Mouse (Mus musculus): ENCODE measurements around the gene Nifk. TPM values are rescaled to one million over a fixed set of nuclear protein-coding genes. Genes with fewer than 3 reads are reported as not detected.

The Nifk gene
- polyA plus RNA-seq, 1 experiment from 2014 or later, result 87.3 TPM

GRCm38 (mm10) chr1:118367970-118368369, 46.3 kb downstream of the Nifk start:
- no peaks in the 10 kb centered on the region for H3K36me3 ChIP-seq (ENCODE audit: control insufficient read depth, insufficient read depth, low read length)
- no peaks in the 10 kb centered on the region for H3K27me3 ChIP-seq (ENCODE audit: control insufficient read depth, insufficient read depth, low read length)
- no peak overlapping the region for H3K4me3 ChIP-seq (ENCODE audit: low read depth, low read length)
- H3K4me2 ChIP-seq (ENCODE audit: low read depth, low read length, severe bottlenecking), result no peak overlapping the region
- no peaks in the 10 kb centered on the region for H3K9me3 ChIP-seq (ENCODE audit: control insufficient read depth, low read length)
- no peak overlapping the region for H3K9ac ChIP-seq (ENCODE audit: low read length)
- 93% methylated on average over 1 of the region's 1 CpGs for WGBS
- H3K27ac ChIP-seq (ENCODE audit: low read depth, low read length), result no peak overlapping the region
- no peaks in the 10 kb centered on the region for H3K4me1 ChIP-seq (replicated peaks; ENCODE audit: control insufficient read depth, insufficient read depth, low read length)
- ATAC-seq (replicated peaks; ENCODE audit: low FRiP score) (no peak), DNase-seq (ENCODE audit: low spot score) (no peak)

- Histone ChIP-seq H3K4me2 (ENCODE audit: low read depth, low read length, severe bottlenecking) (no peak overlapping the region), H3K27me3 (ENCODE audit: control insufficient read depth, insufficient read depth, low read length) (no peaks in the 10 kb centered on the region), H3K27ac (ENCODE audit: low read depth, low read length) (no peak overlapping the region), H3K4me1 (replicated peaks; ENCODE audit: control insufficient read depth, insufficient read depth, low read length) (no peaks in the 10 kb centered on the region), H3K9me3 (ENCODE audit: control insufficient read depth, low read length) (no peaks in the 10 kb centered on the region), H3K9ac (ENCODE audit: low read length) (no peak overlapping the region), H3K4me3 (ENCODE audit: low read depth, low read length) (no peak overlapping the region), H3K36me3 (ENCODE audit: control insufficient read depth, insufficient read depth, low read length) (no peaks in the 10 kb centered on the region)
- 80% methylated on average over 3 of the region's 3 CpGs for WGBS
- DNase-seq (ENCODE audit: low spot score), result no peak
- no peak for ATAC-seq (replicated peaks; ENCODE audit: low FRiP score)
These were observed 47.3 kb downstream of the Nifk start for GRCm38 (mm10) chr1:118368721-118369461.

- ATAC-seq (replicated peaks; ENCODE audit: low FRiP score) (no peak), DNase-seq (ENCODE audit: low spot score) (no peak)
- Histone ChIP-seq H3K9ac (ENCODE audit: low read length) (no peak overlapping the region), H3K9me3 (ENCODE audit: control insufficient read depth, low read length) (no peaks in the 10 kb centered on the region), H3K4me2 (ENCODE audit: low read depth, low read length, severe bottlenecking) (no peak overlapping the region), H3K36me3 (ENCODE audit: control insufficient read depth, insufficient read depth, low read length) (no peaks in the 10 kb centered on the region), H3K4me1 (replicated peaks; ENCODE audit: control insufficient read depth, insufficient read depth, low read length) (no peaks in the 10 kb centered on the region), H3K4me3 (ENCODE audit: low read depth, low read length) (no peak overlapping the region), H3K27me3 (ENCODE audit: control insufficient read depth, insufficient read depth, low read length) (no peaks in the 10 kb centered on the region), H3K27ac (ENCODE audit: low read depth, low read length) (no peak overlapping the region)
- 76% methylated on average over 5 of the region's 5 CpGs for WGBS
These were observed 56.1 kb downstream of the Nifk start for GRCm38 (mm10) chr1:118377784-118378183.

GRCm38 (mm10) chr1:118380105-118380786, 58.6 kb downstream of the Nifk start:
- no peaks in the 10 kb centered on the region for H3K9me3 ChIP-seq (ENCODE audit: control insufficient read depth, low read length)

More at GRCm38 (mm10) chr1:118380105-118380786, 58.6 kb downstream of the Nifk start:
- no peaks in the 10 kb centered on the region for H3K36me3 ChIP-seq (ENCODE audit: control insufficient read depth, insufficient read depth, low read length)
- no peaks in the 10 kb centered on the region for H3K27me3 ChIP-seq (ENCODE audit: control insufficient read depth, insufficient read depth, low read length)
- no peak overlapping the region for H3K4me3 ChIP-seq (ENCODE audit: low read depth, low read length)
- DNase-seq (ENCODE audit: low spot score) (no peak), ATAC-seq (replicated peaks; ENCODE audit: low FRiP score) (no peak)
- H3K9ac ChIP-seq (ENCODE audit: low read length), result no peak overlapping the region
- H3K4me2 ChIP-seq (ENCODE audit: low read depth, low read length, severe bottlenecking), result no peak overlapping the region
- no peak overlapping the region for H3K27ac ChIP-seq (ENCODE audit: low read depth, low read length)
- WGBS, result 82% methylated on average over 8 of the region's 8 CpGs
- no peaks in the 10 kb centered on the region for H3K4me1 ChIP-seq (replicated peaks; ENCODE audit: control insufficient read depth, insufficient read depth, low read length)

Other genes with a start within 250 kb of the Nifk start
- gene Gm29106, start 145.3 kb upstream of the Nifk start, polyA plus RNA-seq (2014; fragmentation: Nextera tagmentation; extraction: Ambion mirVana), result 0.13 and 0.23 TPM in 2 replicates
- gene Tsn, start 10.1 kb upstream of the Nifk start, polyA plus RNA-seq (2014; fragmentation: Nextera tagmentation; extraction: Ambion mirVana), result 388 TPM in 2 replicates
- 123 and 136 TPM in 2 replicates for gene Clasp1, start 67.2 kb downstream of the Nifk start, polyA plus RNA-seq (2014; fragmentation: Nextera tagmentation; extraction: Ambion mirVana)